Mouse (Mus musculus) neural tube, embryonic 12.5 days (tissue): Measurements from ENCODE around the gene Map2k5. TPM values are rescaled to one million over a fixed set of nuclear protein-coding genes. Genes with fewer than 3 reads are reported as not detected.

Experiments used
- ATAC-seq: fragments of 200-750 bp; cut with Nextera tagmentation; 2 replicates; pipeline ENCODE4 v1.8.0; 2017; ENCODE audit warnings: low read depth, mild to moderate bottlenecking, moderate TSS enrichment, moderate library complexity; ENCODE audit not compliant: low FRiP score
- H3K27ac ChIP-seq: fragments of 300-500 bp; sonication (generic); 2 replicates; pipeline ENCODE4 v1.5.1; 2016
- H3K27me3 ChIP-seq: fragments of 300-500 bp; sonication (generic); replicated peaks from 2 replicates; pipeline ENCODE4 v1.6.1; 2016; ENCODE audit warnings: mild to moderate bottlenecking
- H3K36me3 ChIP-seq: fragments of 300-500 bp; sonication (generic); 2 replicates; pipeline ENCODE4 v1.6.1; 2016; ENCODE audit warnings: mild to moderate bottlenecking
- H3K4me1 ChIP-seq: fragments of 300-500 bp; sonication (generic); 2 replicates; pipeline ENCODE4 v1.6.1; 2016
- H3K4me2 ChIP-seq: fragments of 300-500 bp; sonication (generic); replicated peaks from 2 replicates; pipeline ENCODE4 v1.6.1; 2016; ENCODE audit warnings: mild to moderate bottlenecking
- H3K4me3 ChIP-seq: fragments of 300-500 bp; sonication (generic); 2 replicates; pipeline ENCODE4 v1.5.1; 2016
- H3K9ac ChIP-seq: fragments of 300-500 bp; sonication (generic); 2 replicates; pipeline ENCODE4 v1.6.1; 2016; ENCODE audit warnings: mild to moderate bottlenecking
- H3K9me3 ChIP-seq: fragments of 300-500 bp; sonication (generic); 2 replicates; pipeline ENCODE4 v1.6.1; 2016; ENCODE audit warnings: mild to moderate bottlenecking
- WGBS: fragments of 180-500 bp; shearing (Covaris S2); methylation state at CpG from one replicate; pipeline ENCODE4 v1.1.7; 2016; 5-methylcytosine and 5-hydroxymethylcytosine counted together
- polyA plus RNA-seq: library from polyadenylated mRNA; unstranded; fragments of >200 nt; fragmentation: Nextera tagmentation; extraction: Ambion mirVana; gene quantifications from 2 replicates; pipeline ENCODE4 v1.2.1, GENCODE M21; 2016

Map2k5 gene
- polyA plus RNA-seq, 1 experiment from 2014 or later, result 45.9 TPM

- H3K27me3 ChIP-seq, result peaks cover 12% of the 10 kb centered on the region
- WGBS, result 88% methylated on average over 8 of the region's 8 CpGs
- ATAC-seq, result no peak
- no peak overlapping the region for H3K4me3 ChIP-seq
- no peak overlapping the region for H3K4me2 ChIP-seq
- no peaks in the 10 kb centered on the region for H3K9me3 ChIP-seq
- H3K27ac ChIP-seq, result no peak overlapping the region
- H3K36me3 ChIP-seq, result no peaks in the 10 kb centered on the region
- no peak overlapping the region for H3K9ac ChIP-seq
- peaks cover 12% of the 10 kb centered on the region for H3K4me1 ChIP-seq
Measured at GRCm38 (mm10) chr9:63129641-63130041, 248.1 kb downstream of the Map2k5 start.

GRCm38 (mm10) chr9:63124512-63124911 is 253.2 kb downstream of the Map2k5 start:
- Histone ChIP-seq H3K27me3 (no peaks in the 10 kb centered on the region), H3K9ac (no peak overlapping the region), H3K4me3 (no peak overlapping the region), H3K27ac (no peak overlapping the region), H3K9me3 (no peaks in the 10 kb centered on the region), H3K4me1 (0 out of 2 replicates have a peak, but pooled peaks cover 5% of the 10 kb centered on the region), H3K4me2 (no peak overlapping the region), H3K36me3 (no peaks in the 10 kb centered on the region)
- ATAC-seq, result no peak
- WGBS, result 49% methylated on average over 9 of the region's 9 CpGs

- Histone ChIP-seq H3K4me1 (0 out of 2 replicates have a peak, but pooled peaks cover 5% of the 10 kb centered on the region), H3K27ac (no peak overlapping the region), H3K9me3 (no peaks in the 10 kb centered on the region), H3K4me3 (peak overlapping the region; percentile 34), H3K27me3 (no peaks in the 10 kb centered on the region), H3K36me3 (no peaks in the 10 kb centered on the region), H3K4me2 (peak overlapping the region; percentile 65), H3K9ac (peak overlapping the region; percentile 53)
- 7% methylated on average over 30 of the region's 30 CpGs for WGBS
- ATAC-seq, result peak; percentile 90
Measured at GRCm38 (mm10) chr9:63123451-63124438, 254.0 kb downstream of the Map2k5 start.

GRCm38 (mm10) chr9:63122161-63122833 is 255.4 kb downstream of the Map2k5 start:
- H3K36me3 ChIP-seq, result no peaks in the 10 kb centered on the region
- H3K27me3 ChIP-seq, result no peaks in the 10 kb centered on the region
- H3K27ac ChIP-seq, result no peak overlapping the region
- WGBS, result 62% methylated on average over 8 of the region's 8 CpGs
- H3K4me2 ChIP-seq, result no peak overlapping the region
- H3K4me1 ChIP-seq, result 0 out of 2 replicates have a peak, but pooled peaks cover 5% of the 10 kb centered on the region
- H3K9ac ChIP-seq, result no peak overlapping the region
- H3K9me3 ChIP-seq, result no peaks in the 10 kb centered on the region
- no peak for ATAC-seq
- no peak overlapping the region for H3K4me3 ChIP-seq

- Histone ChIP-seq H3K9me3 (no peaks in the 10 kb centered on the region), H3K4me1 (0 out of 2 replicates have a peak, but pooled peaks cover 2% of the 10 kb centered on the region), H3K27me3 (no peaks in the 10 kb centered on the region), H3K27ac (no peak overlapping the region), H3K4me3 (no peak overlapping the region), H3K4me2 (no peak overlapping the region), H3K36me3 (no peaks in the 10 kb centered on the region), H3K9ac (no peak overlapping the region)
- no peak for ATAC-seq
- WGBS, result 52% methylated on average over 5 of the region's 5 CpGs
Measured at GRCm38 (mm10) chr9:63118385-63118784, 259.3 kb downstream of the Map2k5 start.

Other genes starting within 250 kb of the Map2k5 start
- 39.1 and 47.0 TPM in 2 replicates for gene Skor1, start 228.9 kb downstream of the Map2k5 start, polyA plus RNA-seq
- gene 2300009A05Rik, start 21.3 kb upstream of the Map2k5 start, polyA plus RNA-seq, result 54.9 and 65.9 TPM in 2 replicates
- 0.17 and 0.27 TPM in 2 replicates for gene Iqch, start 224.6 kb upstream of the Map2k5 start, polyA plus RNA-seq
- gene Aagab, start 224.8 kb upstream of the Map2k5 start, polyA plus RNA-seq, result 56.5 and 57.0 TPM in 2 replicates